Mouse (Mus musculus) embryonic facial prominence, embryonic 14.5 days (tissue): ENCODE measurements around the gene Ift20. TPM values are rescaled to one million over a fixed set of nuclear protein-coding genes. Genes with fewer than 3 reads are reported as not detected.
"Not testable (repeated sequence)": the region's sequence is repeated elsewhere in the genome, so short reads cannot be mapped to it uniquely, and the experiment has no call there.

Experiments
- ATAC-seq: fragments of 200-750 bp; cut with Nextera tagmentation; 2 replicates; pipeline ENCODE4 v1.8.0; 2017; ENCODE audit warnings: low read depth, moderate number of reproducible peaks, moderate TSS enrichment
- DNase-seq: peaks from one replicate; pipeline ENCODE4 v3.0.0-alpha.2; 2015; ENCODE audit warnings: low spot score
- H3K27ac ChIP-seq: fragments of 300-500 bp; sonication (generic); replicated peaks from 2 replicates; pipeline ENCODE4 v1.5.1; 2014; ENCODE audit warnings: low read depth, mild to moderate bottlenecking, low read length, moderate library complexity
- H3K27me3 ChIP-seq: fragments of 300-500 bp; sonication (generic); replicated peaks from 2 replicates; pipeline ENCODE4 v1.6.1; 2014; ENCODE audit warnings: low read length; ENCODE audit not compliant: control insufficient read depth, insufficient read depth
- H3K36me3 ChIP-seq: fragments of 300-500 bp; sonication (generic); 2 replicates; pipeline ENCODE4 v1.6.1; 2014; ENCODE audit warnings: low read length, mixed read lengths; ENCODE audit not compliant: control insufficient read depth, insufficient read depth
- H3K4me1 ChIP-seq: fragments of 300-500 bp; sonication (generic); 2 replicates; pipeline ENCODE4 v1.6.1; 2014; ENCODE audit warnings: antibody characterized with exemption, low read length; ENCODE audit not compliant: control insufficient read depth, insufficient read depth
- H3K4me2 ChIP-seq: fragments of 300-500 bp; sonication (generic); 2 replicates; pipeline ENCODE4 v1.6.1; 2014; ENCODE audit warnings: low read depth, mild to moderate bottlenecking, low read length, moderate library complexity, mixed read lengths
- H3K4me3 ChIP-seq: fragments of 300-500 bp; sonication (generic); 2 replicates; pipeline ENCODE4 v1.5.1; 2014; ENCODE audit warnings: low read depth, mild to moderate bottlenecking, low read length
- H3K9ac ChIP-seq: fragments of 300-500 bp; sonication (generic); 2 replicates; pipeline ENCODE4 v1.6.1; 2014; ENCODE audit warnings: low read depth, mild to moderate bottlenecking, low read length, moderate library complexity, mixed read lengths
- H3K9me3 ChIP-seq: fragments of 300-500 bp; sonication (generic); 2 replicates; pipeline ENCODE4 v1.6.1; 2016; ENCODE audit warnings: low read length; ENCODE audit not compliant: control insufficient read depth
- WGBS: fragments of 180-500 bp; shearing (Covaris S2); extraction: QIAGEN DNeasy Blood & Tissue Kit; methylation state at CpG from one replicate; pipeline ENCODE4 v1.1.7; 2014; 5-methylcytosine and 5-hydroxymethylcytosine counted together
- polyA plus RNA-seq: library from polyadenylated mRNA; unstranded; fragments of >200 nt; fragmentation: Nextera tagmentation; extraction: Ambion mirVana; gene quantifications from 2 replicates; pipeline ENCODE4 v1.2.1, GENCODE M21; 2014

Ift20 gene
- polyA plus RNA-seq, 1 experiment from 2014 or later, result 178 TPM

DNA sequence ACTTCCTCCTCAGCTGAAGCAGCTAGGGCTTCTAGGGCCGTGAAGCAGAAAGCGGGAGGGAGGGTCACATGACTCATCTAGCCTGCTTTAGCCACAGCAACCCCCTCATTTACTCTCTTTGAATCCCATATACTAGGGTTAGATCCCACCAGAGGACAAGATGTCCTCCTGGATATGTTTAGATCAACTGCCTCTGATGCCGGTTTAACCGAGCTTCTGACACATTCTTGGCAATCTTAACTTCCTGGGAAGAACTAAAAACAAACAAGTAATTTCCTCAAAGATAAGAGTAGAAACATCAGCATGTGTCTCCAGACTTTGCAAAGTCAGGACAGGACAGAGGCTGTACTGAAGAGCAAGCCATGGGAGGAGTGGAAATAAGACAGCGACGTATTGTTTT lies 30.6 kb downstream of the Ift20 start:
- 68% methylated on average over 6 of the region's 6 CpGs for WGBS
- Histone ChIP-seq H3K27ac (no peak overlapping the region), H3K9me3 (no peaks in the 10 kb centered on the region), H3K9ac (no peak overlapping the region), H3K36me3 (peaks cover 6% of the 10 kb centered on the region; the same call in 1 of the 2 replicates), H3K4me3 (no peak overlapping the region), H3K4me1 (no peaks in the 10 kb centered on the region), H3K27me3 (no peaks in the 10 kb centered on the region), H3K4me2 (no peak overlapping the region)
- ATAC-seq, result no peak
- peak; percentile 13 for DNase-seq

DNA sequence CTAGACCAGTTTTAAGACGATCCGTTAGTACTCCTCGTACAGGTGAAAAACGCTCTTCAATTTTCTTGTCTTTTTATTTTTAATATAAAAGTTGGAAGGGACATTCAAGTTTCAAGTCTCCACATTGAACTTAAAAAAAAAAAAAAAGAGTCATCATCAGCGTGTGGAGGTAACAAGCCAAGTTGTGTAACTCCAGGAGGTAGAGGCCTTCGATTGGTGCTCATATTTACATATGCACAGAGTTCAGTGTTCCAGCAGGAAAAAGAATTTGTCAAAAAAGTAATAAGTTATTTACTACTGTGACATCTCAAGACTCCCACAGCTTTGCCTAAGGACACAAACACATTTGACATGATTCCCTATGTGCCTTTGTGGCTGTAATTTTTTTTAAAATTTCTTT lies 31.5 kb downstream of the Ift20 start:
- no peak for DNase-seq

DNA sequence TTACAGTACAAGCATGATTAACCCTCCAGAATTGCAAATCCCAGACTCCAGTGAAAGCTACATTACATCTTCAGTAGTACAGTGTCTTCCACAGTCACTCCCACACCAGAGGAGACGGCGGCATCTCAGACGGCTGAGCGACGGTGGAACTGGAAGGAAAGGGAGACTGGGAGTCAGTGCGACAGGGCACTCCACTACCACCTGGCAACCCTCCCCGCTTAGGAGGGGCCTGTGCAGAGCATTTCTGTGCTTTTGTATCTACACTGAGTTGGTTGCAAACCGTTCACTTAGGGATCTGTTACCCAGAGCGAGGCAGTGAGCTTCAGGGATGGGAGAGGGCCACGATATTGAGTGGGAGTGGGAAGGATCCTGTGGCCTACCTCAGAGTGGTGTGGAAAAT lies 32.7 kb downstream of the Ift20 start:
- Histone ChIP-seq H3K9ac (no peak overlapping the region), H3K27me3 (no peaks in the 10 kb centered on the region), H3K4me2 (no peak overlapping the region), H3K27ac (no peak overlapping the region), H3K4me1 (no peaks in the 10 kb centered on the region), H3K4me3 (no peak overlapping the region), H3K36me3 (peaks cover 12% of the 10 kb centered on the region), H3K9me3 (no peaks in the 10 kb centered on the region)
- WGBS, result 79% methylated on average over 10 of the region's 10 CpGs
- ATAC-seq (no peak), DNase-seq (no peak)

More for the DNA sequence above, 31.5 kb downstream of the Ift20 start:
- ATAC-seq, result no peak
- no peaks in the 10 kb centered on the region for H3K4me1 ChIP-seq
- no peak overlapping the region for H3K4me3 ChIP-seq
- H3K9ac ChIP-seq, result no peak overlapping the region
- no peak overlapping the region for H3K27ac ChIP-seq
- peaks cover 12% of the 10 kb centered on the region for H3K36me3 ChIP-seq
- no peak overlapping the region for H3K4me2 ChIP-seq
- 90% methylated on average over 6 of the region's 6 CpGs for WGBS
- H3K27me3 ChIP-seq, result no peaks in the 10 kb centered on the region
- no peaks in the 10 kb centered on the region for H3K9me3 ChIP-seq

DNA sequence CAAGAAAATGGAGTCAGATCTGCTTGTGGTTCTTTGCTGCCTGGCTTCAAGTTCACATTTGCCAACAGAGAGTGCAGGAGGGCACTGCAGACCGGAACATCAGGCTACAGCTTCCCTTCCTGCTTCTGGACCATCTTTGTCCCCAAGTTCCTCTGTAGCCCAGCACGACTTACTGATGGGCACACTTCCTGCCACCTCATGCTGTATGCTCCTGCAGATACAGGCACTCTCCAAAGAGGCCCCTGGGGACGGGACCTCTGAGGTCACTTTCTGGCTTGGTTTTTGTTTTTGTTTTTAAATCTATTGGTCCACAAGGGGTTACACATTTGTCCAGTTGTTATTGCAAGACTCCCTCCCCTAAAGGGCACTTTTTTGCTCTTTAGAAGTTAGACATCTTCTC lies 33.6 kb downstream of the Ift20 start:
- H3K4me1 ChIP-seq, result no peaks in the 10 kb centered on the region
- no peak for ATAC-seq
- H3K9me3 ChIP-seq, result no peaks in the 10 kb centered on the region
- no peaks in the 10 kb centered on the region for H3K27me3 ChIP-seq
- WGBS, result 67% methylated on average over 3 of the region's 3 CpGs
- no peak overlapping the region for H3K4me2 ChIP-seq
- H3K9ac ChIP-seq, result no peak overlapping the region
- DNase-seq, result no peak
- H3K4me3 ChIP-seq, result no peak overlapping the region
- H3K27ac ChIP-seq, result no peak overlapping the region
- peaks cover 17% of the 10 kb centered on the region for H3K36me3 ChIP-seq

DNA sequence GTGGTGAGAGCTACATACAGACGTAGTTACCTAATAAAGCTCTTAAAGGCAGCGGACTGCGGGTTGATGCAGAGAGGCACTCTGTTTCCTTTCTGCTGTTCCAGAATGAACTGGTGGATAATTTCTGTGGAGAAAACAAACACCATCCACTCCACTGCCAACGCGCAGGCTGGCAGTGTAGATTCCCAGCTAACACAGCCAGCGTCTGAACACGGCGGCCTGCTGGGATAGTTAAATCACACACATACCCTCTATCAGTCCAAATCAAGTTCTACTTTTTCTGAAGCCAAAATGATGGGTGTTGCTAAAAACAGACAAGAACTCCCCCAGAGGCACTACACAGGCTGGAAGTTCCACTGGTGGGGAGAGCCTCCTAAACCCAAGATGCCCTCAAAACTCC lies 35.3 kb downstream of the Ift20 start:
- ATAC-seq, result no peak
- Histone ChIP-seq H3K36me3 (peaks cover 29% of the 10 kb centered on the region), H3K9me3 (no peaks in the 10 kb centered on the region), H3K4me3 (no peak overlapping the region), H3K9ac (no peak overlapping the region), H3K4me2 (no peak overlapping the region), H3K27ac (no peak overlapping the region), H3K27me3 (no peaks in the 10 kb centered on the region), H3K4me1 (no peaks in the 10 kb centered on the region)
- 87% methylated on average over 8 of the region's 8 CpGs for WGBS
- DNase-seq, result no peak

DNA sequence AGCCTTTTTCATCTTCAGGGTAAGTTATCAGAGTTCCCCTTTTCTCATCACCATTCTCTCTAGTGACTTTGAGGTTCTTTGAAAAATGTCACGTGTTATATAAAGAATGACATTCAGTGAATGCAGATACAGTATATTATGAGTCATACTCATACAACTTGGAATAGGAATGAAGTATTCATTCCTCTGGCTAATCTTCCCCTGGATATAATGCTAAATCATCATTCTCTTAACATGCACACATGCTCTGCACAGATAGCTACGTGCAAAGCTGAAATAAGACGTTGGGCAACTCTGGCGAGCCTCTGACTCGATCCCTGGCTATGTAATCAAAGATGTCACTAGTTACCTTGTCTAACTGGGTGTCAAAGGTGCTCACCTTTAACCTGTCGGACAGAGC lies 35.7 kb downstream of the Ift20 start:
- Histone ChIP-seq H3K36me3 (peaks cover 32% of the 10 kb centered on the region), H3K27me3 (no peaks in the 10 kb centered on the region), H3K4me1 (no peaks in the 10 kb centered on the region), H3K4me2 (no peak overlapping the region), H3K27ac (no peak overlapping the region), H3K4me3 (no peak overlapping the region), H3K9me3 (no peaks in the 10 kb centered on the region), H3K9ac (no peak overlapping the region)
- 87% methylated on average over 6 of the region's 6 CpGs for WGBS
- DNase-seq (no peak), ATAC-seq (no peak)

DNA sequence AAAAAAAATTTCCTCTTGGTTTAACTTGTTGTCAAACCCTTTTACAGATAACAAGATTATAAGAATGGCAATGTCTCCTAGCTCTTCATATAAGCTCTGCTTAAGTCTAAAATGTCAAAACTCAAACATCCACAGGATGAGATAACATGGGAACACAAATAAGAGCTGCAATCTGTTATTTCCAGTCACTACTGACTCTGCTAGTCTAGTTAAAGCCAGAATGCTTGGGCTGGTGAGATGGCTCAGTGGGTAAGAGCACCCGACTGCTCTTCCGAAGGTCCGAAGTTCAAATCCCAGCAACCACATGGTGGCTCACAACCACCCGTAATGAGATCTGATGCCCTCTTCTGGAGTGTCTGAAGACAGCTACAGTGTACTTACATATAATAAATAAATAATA lies 37.9 kb downstream of the Ift20 start:
- H3K4me1 ChIP-seq, H3K4me3 ChIP-seq, DNase-seq, ATAC-seq, H3K27me3 ChIP-seq, H3K4me2 ChIP-seq, H3K9ac ChIP-seq, H3K27ac ChIP-seq, H3K9me3 ChIP-seq: not testable (repeated sequence)
- peaks cover 40% of the 10 kb centered on the region for H3K36me3 ChIP-seq
- 99% methylated on average over 3 of the region's 4 CpGs for WGBS

DNA sequence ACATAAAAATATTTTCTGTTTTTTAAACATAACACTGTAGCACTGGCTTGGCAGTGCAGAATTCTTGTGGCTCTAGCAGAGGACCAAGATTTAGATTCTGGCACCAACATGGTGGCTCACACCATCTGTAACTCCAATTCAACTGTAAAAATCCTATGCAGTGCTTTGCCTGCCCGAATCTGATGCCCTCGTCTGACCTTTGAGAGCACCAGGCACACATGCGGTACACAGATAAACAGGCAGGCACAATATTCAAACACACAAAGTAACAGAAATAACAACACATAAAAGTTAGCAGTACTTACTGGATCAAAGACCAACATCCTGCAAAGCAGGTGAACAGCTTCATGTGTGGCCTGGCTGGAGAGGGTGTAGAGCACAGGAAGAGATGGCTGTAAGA lies 38.4 kb downstream of the Ift20 start:
- no peak overlapping the region for H3K9ac ChIP-seq
- no peak overlapping the region for H3K4me3 ChIP-seq
- ATAC-seq (no peak), DNase-seq (no peak)
- H3K36me3 ChIP-seq, result peaks cover 44% of the 10 kb centered on the region
- no peaks in the 10 kb centered on the region for H3K9me3 ChIP-seq
- H3K4me2 ChIP-seq, result no peak overlapping the region
- H3K27ac ChIP-seq, result no peak overlapping the region
- WGBS, result 86% methylated on average over 3 of the region's 3 CpGs
- H3K4me1 ChIP-seq, result no peaks in the 10 kb centered on the region
- H3K27me3 ChIP-seq, result no peaks in the 10 kb centered on the region

DNA sequence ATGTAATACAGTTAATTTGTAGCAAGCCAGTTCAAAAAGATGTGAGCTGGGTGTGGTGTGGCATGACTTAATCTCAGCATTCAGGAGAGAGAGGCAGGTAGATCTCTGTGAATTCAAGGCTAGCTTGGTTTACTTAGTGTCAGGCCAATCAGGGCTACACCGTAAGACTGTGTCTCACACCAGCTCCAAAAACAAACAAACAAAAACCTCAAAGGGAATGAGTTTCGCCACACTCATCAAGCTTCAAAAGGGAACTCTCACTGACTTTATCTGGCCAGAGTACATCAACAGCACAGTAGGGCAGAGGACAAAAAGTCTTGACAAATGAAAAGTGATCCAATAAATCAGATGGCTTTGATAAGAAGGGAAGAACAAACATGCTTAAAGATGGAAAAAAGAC lies 38.8 kb downstream of the Ift20 start:
- DNase-seq (no peak), ATAC-seq (no peak)
- Histone ChIP-seq H3K9ac (no peak overlapping the region), H3K4me1 (no peaks in the 10 kb centered on the region), H3K27me3 (no peaks in the 10 kb centered on the region), H3K27ac (no peak overlapping the region), H3K4me2 (no peak overlapping the region), H3K4me3 (no peak overlapping the region), H3K36me3 (peaks cover 45% of the 10 kb centered on the region), H3K9me3 (no peaks in the 10 kb centered on the region)
- WGBS, result 66% methylated on average over 2 of the region's 2 CpGs
